Mouse (Mus musculus) cerebellum, postnatal 10 days (tissue): ENCODE data around the gene Dlat.

Experiments used
- DNase-seq, 2 experiments: peaks; one replicate each; pipeline ENCODE4 v3.0.0; 2021; ENCODE audit warnings: mixed read lengths in 2 of 2

Dlat gene

DNA sequence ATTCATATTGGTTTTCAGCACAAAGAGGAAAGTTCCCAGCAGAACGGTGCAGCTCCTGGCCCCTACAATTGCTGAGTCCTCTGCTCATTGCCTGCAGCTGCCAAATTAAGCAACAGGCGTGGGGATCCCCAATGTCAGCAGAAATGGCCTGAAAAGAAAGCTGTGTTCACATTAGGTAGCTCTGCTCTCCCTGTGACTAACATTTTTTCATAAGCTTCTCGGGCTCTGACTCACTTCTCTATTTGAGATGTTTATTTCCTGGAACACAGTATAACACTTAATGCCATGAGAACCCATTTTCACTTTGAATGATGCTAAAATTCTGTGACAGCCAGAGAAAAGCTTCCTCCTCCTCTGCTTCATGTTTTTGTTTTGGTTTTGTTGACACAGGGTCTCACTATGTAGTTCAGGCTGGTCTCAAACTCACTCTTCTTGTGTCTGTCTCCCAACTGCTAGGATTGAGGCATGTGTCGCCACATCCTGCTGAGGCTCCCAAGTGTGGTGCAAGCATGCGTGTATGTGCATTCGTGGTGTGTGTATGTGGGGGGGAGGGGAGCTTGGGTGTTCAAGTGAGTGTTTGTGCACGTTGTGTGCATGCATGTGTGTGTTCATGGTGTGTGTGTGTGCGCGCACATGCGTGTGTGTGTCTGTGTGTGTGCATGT, 68.6 kb downstream of the Dlat start:
- no peak for DNase-seq

DNA sequence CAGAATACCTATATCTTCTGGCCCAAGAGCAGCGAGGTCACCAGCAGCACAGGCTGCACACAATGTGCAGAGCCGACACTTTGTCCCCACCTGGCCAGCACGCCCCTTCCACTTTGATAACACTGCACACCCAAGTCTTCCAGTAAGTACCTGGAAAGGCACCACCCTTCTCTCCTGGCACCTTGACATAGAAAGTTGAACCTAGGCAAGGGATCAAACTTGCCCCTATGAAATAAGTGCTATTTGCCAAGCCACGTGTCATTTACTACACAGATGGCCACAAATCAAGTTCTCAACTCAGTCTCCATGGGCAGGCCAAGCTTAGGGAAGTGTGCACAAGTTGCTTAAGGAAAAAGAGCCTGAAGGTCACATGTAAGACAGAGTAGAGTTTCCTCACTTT, 72.6 kb downstream of the Dlat start:
- no peak for DNase-seq

DNA sequence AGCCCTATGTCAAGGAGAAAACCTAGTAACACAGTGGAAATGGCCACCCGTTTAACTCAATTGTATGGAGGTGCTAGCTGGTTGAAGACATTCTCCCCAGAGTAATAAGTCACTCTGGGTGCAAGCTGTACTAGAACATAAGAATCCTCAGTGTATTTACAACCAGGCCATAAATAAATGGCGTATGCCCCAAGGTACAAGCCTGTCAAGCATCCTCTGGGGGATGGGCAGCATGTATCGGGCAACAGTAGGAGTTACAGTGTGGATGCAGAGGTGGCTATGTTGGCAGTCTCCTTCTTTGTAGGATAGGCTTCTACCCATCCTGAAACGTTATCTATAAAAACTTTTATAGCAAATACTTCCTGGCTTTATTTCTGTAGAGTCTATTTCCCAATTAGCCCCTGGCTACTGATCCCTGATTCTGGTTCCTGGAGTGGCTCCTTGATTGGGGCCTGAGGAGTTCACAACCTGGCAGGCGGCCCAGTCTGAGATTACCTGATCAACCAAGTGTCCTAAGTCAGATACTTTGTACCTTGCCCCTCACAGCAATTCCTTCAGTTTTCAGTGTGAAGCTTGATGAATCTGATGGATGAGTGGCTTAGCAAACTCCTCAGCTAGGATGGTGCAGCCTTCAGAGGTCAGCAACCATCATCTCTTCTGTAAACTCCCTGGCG, 74.3 kb downstream of the Dlat start:
- DNase-seq: no peak
